Mouse (Mus musculus): ENCODE results near the gene Rdm1. TPM values are rescaled to one million over a fixed set of nuclear protein-coding genes. Genes with fewer than 3 reads are reported as not detected.
"Not testable (repeated sequence)": the region's sequence is repeated elsewhere in the genome, so short reads cannot be mapped to it uniquely, and the experiment has no call there.

The Rdm1 gene
- total and polyA plus RNA-seq, 3 experiments, result 3.8 to 23.8 (median 10.8) TPM

DNA sequence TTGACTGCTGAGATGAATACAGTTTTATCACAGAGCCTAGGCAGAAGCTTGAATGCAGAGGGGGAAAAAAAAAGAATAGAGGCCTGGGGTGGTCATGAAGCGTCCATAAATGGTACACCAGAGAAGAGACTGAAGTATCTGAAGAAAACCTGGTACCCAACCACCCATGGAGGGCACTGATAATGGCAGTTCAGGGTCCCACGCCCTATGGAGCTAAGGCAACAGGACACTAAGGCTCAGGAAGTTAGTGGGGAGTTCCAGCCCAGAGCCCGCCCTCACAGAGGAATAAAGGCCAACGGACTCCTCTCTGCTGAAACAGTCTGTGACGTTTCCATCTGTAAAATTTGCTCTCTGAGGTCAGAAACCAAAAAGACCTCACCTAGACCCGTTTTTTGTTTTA is 11.6 kb upstream of the Rdm1 start:
- no peaks in the 10 kb centered on the region for H3K9me3 ChIP-seq (replicated peaks)
- peaks cover 43% of the 10 kb centered on the region for H3K27me3 ChIP-seq (ENCODE audit: insufficient read depth, low read length)
- DNase-seq (ENCODE audit: low spot score), result no peak
- H3K4me1 ChIP-seq (ENCODE audit: insufficient read depth, low read depth, low read length), result peaks cover 8% of the 10 kb centered on the region; the same call in 1 of the 2 replicates
- no peak for ATAC-seq (ENCODE audit: extremely low read depth, insufficient number of reproducible peaks, low FRiP score, poor library complexity, severe bottlenecking)
- H3K4me3 ChIP-seq (ENCODE audit: low read depth, low read length), result no peak overlapping the region
- TF ChIP-seq TAL1 (conservative IDR thresholded peaks at IDR 0.05; ENCODE audit: low read depth, low read length) (no peak), CTCF (IDR thresholded peaks at IDR 0.05; ENCODE audit: low read depth, low read length) (no peak), POLR2AphosphoS5 (IDR thresholded peaks at IDR 0.05; ENCODE audit: insufficient replicate concordance, low read depth, low read length) (no peak), GATA2 (IDR thresholded peaks at IDR 0.05; ENCODE audit: borderline replicate concordance, low read depth, low read length) (no peak), GATA1 (IDR thresholded peaks at IDR 0.05; ENCODE audit: borderline replicate concordance, low read length) (no peak)
- H3K36me3 ChIP-seq (replicated peaks), result no peaks in the 10 kb centered on the region

DNA sequence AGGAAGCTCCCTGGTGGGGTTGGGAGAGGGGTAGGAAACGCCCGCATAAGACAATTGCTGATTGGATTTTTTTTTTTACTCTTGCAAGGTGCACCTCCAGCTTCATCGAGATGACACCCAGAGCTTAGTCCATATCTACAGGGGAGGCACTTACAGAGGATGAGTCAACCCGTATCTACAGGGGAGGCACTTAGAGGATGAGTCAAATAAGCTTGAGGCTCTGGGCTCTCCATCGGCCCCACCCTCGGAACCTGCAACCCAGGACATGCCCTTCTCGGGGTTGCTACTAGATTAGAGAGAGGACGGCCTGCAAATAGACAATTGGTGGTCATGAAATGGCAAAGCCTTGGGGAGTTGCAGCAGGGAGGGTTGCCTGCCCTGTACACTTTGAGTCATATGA is 10.9 kb upstream of the Rdm1 start:
- 0 out of 2 replicates have a peak, but pooled peaks cover 2% of the 10 kb centered on the region for H3K9me3 ChIP-seq (replicated peaks)
- no peaks in the 10 kb centered on the region for H3K36me3 ChIP-seq (replicated peaks)
- no peak overlapping the region for H3K4me3 ChIP-seq (ENCODE audit: low read depth, low read length)
- DNase-seq (ENCODE audit: low spot score) (no peak), ATAC-seq (ENCODE audit: extremely low read depth, insufficient number of reproducible peaks, low FRiP score, poor library complexity, severe bottlenecking) (no peak)
- peaks cover 41% of the 10 kb centered on the region for H3K27me3 ChIP-seq (ENCODE audit: insufficient read depth, low read length)
- peaks cover 7% of the 10 kb centered on the region; the same call in 1 of the 2 replicates for H3K4me1 ChIP-seq (ENCODE audit: insufficient read depth, low read depth, low read length)
- TF ChIP-seq POLR2AphosphoS5 (IDR thresholded peaks at IDR 0.05; ENCODE audit: insufficient replicate concordance, low read depth, low read length) (no peak), CTCF (IDR thresholded peaks at IDR 0.05; ENCODE audit: low read depth, low read length) (no peak), GATA1 (IDR thresholded peaks at IDR 0.05; ENCODE audit: borderline replicate concordance, low read length) (no peak)

DNA sequence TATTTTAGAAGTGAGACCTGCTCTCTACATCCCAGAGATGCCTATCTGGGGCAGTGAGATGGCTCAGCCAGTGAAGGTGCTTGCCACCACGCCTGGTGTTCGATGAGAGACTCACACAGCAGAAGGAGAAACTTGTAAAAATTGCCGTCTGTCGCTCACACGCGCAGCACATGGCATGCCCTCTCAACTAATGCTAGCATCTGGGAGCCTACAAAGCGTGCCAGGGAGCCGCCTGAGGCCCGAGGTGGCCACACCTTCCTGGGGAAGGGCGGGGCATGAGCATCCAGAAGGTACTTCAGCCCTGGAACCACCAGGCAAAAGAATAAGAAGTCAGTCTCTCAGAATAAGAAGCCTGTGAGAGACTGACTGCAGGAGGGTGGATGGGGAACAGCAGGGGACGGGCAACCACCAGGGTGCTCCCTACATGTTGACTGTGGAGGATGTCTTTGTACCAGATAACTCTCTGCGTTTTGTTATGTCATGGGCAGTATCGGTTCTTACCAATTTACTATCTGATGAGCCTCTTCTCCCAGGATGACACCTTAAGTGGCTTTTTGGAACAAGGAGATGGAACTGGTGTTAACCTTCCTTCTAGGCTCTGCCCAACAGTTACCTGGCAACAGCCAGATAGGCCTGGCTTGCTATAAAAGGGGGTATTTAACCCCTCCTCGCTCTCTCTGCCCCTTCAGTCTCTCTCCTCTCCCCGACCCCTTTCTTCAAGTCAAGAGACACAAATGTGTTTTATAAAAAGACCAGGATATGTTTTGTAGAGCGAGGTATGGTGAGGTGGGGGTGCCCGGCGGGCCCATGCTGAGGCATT is 9.8 kb upstream of the Rdm1 start:
- no peak for ATAC-seq (ENCODE audit: extremely low read depth, insufficient number of reproducible peaks, low FRiP score, poor library complexity, severe bottlenecking)
- Histone ChIP-seq H3K36me3 (replicated peaks) (no peaks in the 10 kb centered on the region), H3K27me3 (ENCODE audit: insufficient read depth, low read length) (peaks cover 41% of the 10 kb centered on the region), H3K4me1 (ENCODE audit: insufficient read depth, low read depth, low read length) (peaks cover 7% of the 10 kb centered on the region; the same call in 1 of the 2 replicates), H3K4me3 (ENCODE audit: low read depth, low read length) (no peak overlapping the region), H3K9me3 (replicated peaks) (peaks cover 10% of the 10 kb centered on the region)
- no peak for DNase-seq (ENCODE audit: low spot score)
- no peak for TF ChIP-seq POLR2AphosphoS5 (IDR thresholded peaks at IDR 0.05; ENCODE audit: insufficient replicate concordance, low read depth, low read length)
- no peak for TF ChIP-seq TAL1 (conservative IDR thresholded peaks at IDR 0.05; ENCODE audit: low read depth, low read length)
- no peak for TF ChIP-seq CTCF (IDR thresholded peaks at IDR 0.05; ENCODE audit: low read depth, low read length)
- TF ChIP-seq GATA1 (IDR thresholded peaks at IDR 0.05; ENCODE audit: borderline replicate concordance, low read length), result no peak
- no peak for TF ChIP-seq GATA2 (IDR thresholded peaks at IDR 0.05; ENCODE audit: borderline replicate concordance, low read depth, low read length)

DNA sequence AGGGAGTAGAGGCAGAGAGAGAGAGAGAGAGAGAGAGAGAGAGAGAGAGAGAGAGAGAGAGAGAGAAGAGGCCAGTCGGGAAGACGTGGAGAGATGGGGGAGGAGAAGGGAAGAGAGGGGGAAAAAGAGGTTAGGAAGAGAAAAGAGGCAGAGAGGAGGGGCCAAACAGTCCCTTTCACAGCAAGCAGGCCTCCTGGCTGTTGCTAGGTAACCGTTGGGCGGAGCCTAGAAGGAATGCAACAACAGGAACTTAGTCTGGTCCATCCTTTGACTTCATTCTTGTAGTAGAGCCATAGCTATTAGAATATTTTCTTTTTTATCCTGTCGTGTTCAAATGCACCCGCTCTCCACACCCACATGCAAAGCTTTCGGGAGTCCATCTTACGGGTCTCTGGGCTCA is 9.1 kb upstream of the Rdm1 start:
- peaks cover 16% of the 10 kb centered on the region for H3K9me3 ChIP-seq (replicated peaks)
- DNase-seq (ENCODE audit: low spot score) (no peak), ATAC-seq (ENCODE audit: extremely low read depth, insufficient number of reproducible peaks, low FRiP score, poor library complexity, severe bottlenecking) (no peak)
- no peak overlapping the region for H3K4me3 ChIP-seq (ENCODE audit: low read depth, low read length)
- no peaks in the 10 kb centered on the region for H3K36me3 ChIP-seq (replicated peaks)
- peaks cover 41% of the 10 kb centered on the region for H3K27me3 ChIP-seq (ENCODE audit: insufficient read depth, low read length)
- H3K4me1 ChIP-seq (ENCODE audit: insufficient read depth, low read depth, low read length), result peaks cover 7% of the 10 kb centered on the region; the same call in 1 of the 2 replicates
- no peak for TF ChIP-seq POLR2AphosphoS5 (IDR thresholded peaks at IDR 0.05; ENCODE audit: insufficient replicate concordance, low read depth, low read length)
- TF ChIP-seq GATA2 (IDR thresholded peaks at IDR 0.05; ENCODE audit: borderline replicate concordance, low read depth, low read length), result no peak
- no peak for TF ChIP-seq GATA1 (IDR thresholded peaks at IDR 0.05; ENCODE audit: borderline replicate concordance, low read length)
- no peak for TF ChIP-seq TAL1 (conservative IDR thresholded peaks at IDR 0.05; ENCODE audit: low read depth, low read length)
- no peak for TF ChIP-seq CTCF (IDR thresholded peaks at IDR 0.05; ENCODE audit: low read depth, low read length)

DNA sequence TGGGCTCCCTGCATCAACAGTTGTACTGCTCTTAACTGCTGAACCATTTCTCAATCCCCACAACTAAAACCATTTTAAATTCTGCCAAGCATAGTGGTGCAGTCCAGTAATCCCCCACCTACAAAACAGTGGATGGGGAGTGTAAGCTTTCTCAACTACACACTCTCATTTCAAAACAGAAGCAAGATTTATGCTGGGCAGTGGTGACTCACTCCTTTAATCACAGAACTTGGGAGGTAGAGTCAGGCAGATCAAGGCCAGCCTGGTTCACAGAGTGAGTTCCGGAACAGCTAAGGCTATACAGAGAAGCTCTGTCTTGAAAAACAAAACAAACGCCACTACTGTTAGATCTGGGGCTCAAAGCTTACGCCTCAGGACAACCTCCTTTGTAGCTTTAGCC is 8.4 kb upstream of the Rdm1 start:
- Histone ChIP-seq H3K36me3 (replicated peaks) (no peaks in the 10 kb centered on the region), H3K9me3 (replicated peaks) (peaks cover 19% of the 10 kb centered on the region), H3K4me3 (ENCODE audit: low read depth, low read length) (no peak overlapping the region), H3K27me3 (ENCODE audit: insufficient read depth, low read length) (peaks cover 36% of the 10 kb centered on the region), H3K4me1 (ENCODE audit: insufficient read depth, low read depth, low read length) (peaks cover 7% of the 10 kb centered on the region; the same call in 1 of the 2 replicates)
- TF ChIP-seq GATA2 (IDR thresholded peaks at IDR 0.05; ENCODE audit: borderline replicate concordance, low read depth, low read length) (no peak), TAL1 (conservative IDR thresholded peaks at IDR 0.05; ENCODE audit: low read depth, low read length) (no peak), POLR2AphosphoS5 (IDR thresholded peaks at IDR 0.05; ENCODE audit: insufficient replicate concordance, low read depth, low read length) (no peak), CTCF (IDR thresholded peaks at IDR 0.05; ENCODE audit: low read depth, low read length) (no peak), GATA1 (IDR thresholded peaks at IDR 0.05; ENCODE audit: borderline replicate concordance, low read length) (no peak)
- ATAC-seq (ENCODE audit: extremely low read depth, insufficient number of reproducible peaks, low FRiP score, poor library complexity, severe bottlenecking) (no peak), DNase-seq (ENCODE audit: low spot score) (no peak)

DNA sequence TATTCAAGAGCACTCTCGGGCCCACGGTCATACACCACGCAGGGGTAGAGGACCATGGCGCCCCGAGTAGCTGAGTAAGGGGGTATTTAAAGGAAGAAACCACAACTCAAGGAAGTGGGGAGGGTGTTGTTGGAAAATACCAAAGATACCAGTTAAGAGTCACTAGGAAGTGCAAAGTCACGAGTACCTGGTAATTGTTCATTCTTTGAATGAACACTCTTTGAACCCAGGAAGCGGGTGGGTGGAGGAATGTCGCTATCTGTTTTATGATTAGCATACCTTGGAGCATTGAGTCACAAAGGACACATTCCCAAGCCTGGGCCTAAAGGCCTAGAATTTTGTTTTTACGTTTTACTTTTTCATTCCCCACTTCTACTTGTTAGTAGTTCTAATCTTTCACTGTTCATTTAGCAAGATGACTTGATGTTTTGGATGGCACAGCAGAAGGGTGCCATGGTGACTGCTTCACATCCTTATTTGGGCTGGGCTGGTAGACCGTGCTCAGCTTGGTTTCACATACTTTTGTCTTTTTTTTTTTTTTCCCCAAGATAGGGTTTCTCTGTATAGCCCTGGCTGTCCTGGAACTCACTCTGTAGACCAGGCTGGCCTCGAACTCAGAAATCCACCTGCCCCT is 6.9 kb upstream of the Rdm1 start:
- H3K36me3 ChIP-seq (replicated peaks); H3K4me3 ChIP-seq (ENCODE audit: low read depth, low read length); DNase-seq (ENCODE audit: low spot score); H3K4me1 ChIP-seq (ENCODE audit: insufficient read depth, low read depth, low read length); ATAC-seq (ENCODE audit: extremely low read depth, insufficient number of reproducible peaks, low FRiP score, poor library complexity, severe bottlenecking): not testable (repeated sequence)
- H3K9me3 ChIP-seq (replicated peaks), result peaks cover 24% of the 10 kb centered on the region
- H3K27me3 ChIP-seq (ENCODE audit: insufficient read depth, low read length), result peaks cover 23% of the 10 kb centered on the region

All from G1E (cell line).